Mouse (Mus musculus): ENCODE results near the gene Duox1. TPM values are rescaled to one million over a fixed set of nuclear protein-coding genes. Genes with fewer than 3 reads are reported as not detected.

Gene Duox1
- polyA plus RNA-seq, 1 experiment from 2014 or later, result 0.12 TPM

- H3K27me3 ChIP-seq (ENCODE audit: control insufficient read depth, insufficient read depth, low read length), result no peaks in the 10 kb centered on the region
- H3K4me3 ChIP-seq (replicated peaks; ENCODE audit: low read length), result peak overlapping the region; percentile 40
- ATAC-seq (ENCODE audit: low FRiP score) (peak; percentile 81), DNase-seq (ENCODE audit: low spot score) (peak; percentile 86)
- H3K36me3 ChIP-seq (replicated peaks; ENCODE audit: control insufficient read depth, insufficient read depth), result peaks cover 7% of the 10 kb centered on the region; the same call in 1 of the 2 replicates
- under 1% methylated on average over 50 of the region's 63 CpGs for WGBS
- peak overlapping the region; percentile 98 for H3K27ac ChIP-seq
- peaks cover 49% of the 10 kb centered on the region for H3K4me1 ChIP-seq (replicated peaks; ENCODE audit: control insufficient read depth, insufficient read depth, low read length)
- peak overlapping the region; percentile 58 for H3K4me2 ChIP-seq (replicated peaks)
- H3K9me3 ChIP-seq (ENCODE audit: control insufficient read depth, low read length), result no peaks in the 10 kb centered on the region
- H3K9ac ChIP-seq, result peak overlapping the region; percentile 84
Observed at GRCm38 (mm10) chr2:122348531-122349131, 33.2 kb downstream of the Duox1 start.

GRCm38 (mm10) chr2:122349136-122349785 is 33.8 kb downstream of the Duox1 start:
- peaks cover 11% of the 10 kb centered on the region; the same call in 1 of the 2 replicates for H3K36me3 ChIP-seq (replicated peaks; ENCODE audit: control insufficient read depth, insufficient read depth)
- ATAC-seq (ENCODE audit: low FRiP score), result peak; percentile 41
- H3K4me2 ChIP-seq (replicated peaks), result peak overlapping the region; percentile 58
- DNase-seq (ENCODE audit: low spot score), result no peak
- H3K27ac ChIP-seq, result peak overlapping the region; percentile 98
- peak overlapping the region; percentile 40 for H3K4me3 ChIP-seq (replicated peaks; ENCODE audit: low read length)
- H3K9me3 ChIP-seq (ENCODE audit: control insufficient read depth, low read length), result no peaks in the 10 kb centered on the region
- H3K27me3 ChIP-seq (ENCODE audit: control insufficient read depth, insufficient read depth, low read length), result no peaks in the 10 kb centered on the region
- H3K4me1 ChIP-seq (replicated peaks; ENCODE audit: control insufficient read depth, insufficient read depth, low read length), result peaks cover 56% of the 10 kb centered on the region
- H3K9ac ChIP-seq, result peak overlapping the region; percentile 84
- WGBS, result 7% methylated on average over 14 of the region's 14 CpGs

DNA sequence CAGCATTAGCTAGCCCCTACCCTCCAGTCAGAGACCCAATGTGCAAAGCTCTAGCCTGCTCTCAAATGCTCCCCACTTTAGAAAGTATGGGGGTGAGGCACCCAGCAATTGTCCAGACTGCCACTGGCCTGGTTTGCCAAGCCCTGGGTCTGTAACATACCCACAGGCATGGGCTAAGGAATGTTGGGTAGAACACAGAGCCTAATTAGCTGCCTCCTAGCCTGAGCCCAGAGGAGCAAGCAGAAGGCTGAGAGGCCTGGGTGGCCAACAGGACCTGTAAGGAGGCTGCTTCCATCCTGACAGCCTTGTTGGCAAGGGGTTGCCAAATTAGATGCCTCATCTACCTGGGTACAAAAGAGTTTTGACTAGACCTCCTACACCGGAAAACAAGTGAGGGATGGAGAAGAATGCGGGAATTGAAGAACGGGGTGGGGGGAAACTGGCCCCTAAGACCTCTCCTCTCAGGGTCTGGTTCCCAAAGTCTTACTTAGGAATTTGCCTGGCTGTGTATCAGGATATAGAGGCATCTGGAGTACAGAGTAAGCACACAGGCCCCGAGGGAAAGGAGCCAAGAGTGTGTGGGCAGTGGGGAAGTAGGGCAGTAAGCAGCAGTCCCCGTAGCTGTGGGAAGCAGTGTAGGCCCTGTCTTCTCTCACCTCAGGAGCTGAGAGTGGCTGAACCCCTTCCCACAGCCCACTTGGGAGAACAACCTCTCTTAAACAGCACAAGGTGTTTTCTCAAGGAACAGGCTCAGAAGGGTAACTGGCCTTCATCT is 35.9 kb downstream of the Duox1 start:
- Histone ChIP-seq H3K27ac (peak overlapping the region; percentile 89), H3K9me3 (ENCODE audit: control insufficient read depth, low read length) (no peaks in the 10 kb centered on the region), H3K4me1 (replicated peaks; ENCODE audit: control insufficient read depth, insufficient read depth, low read length) (peaks cover 63% of the 10 kb centered on the region), H3K27me3 (ENCODE audit: control insufficient read depth, insufficient read depth, low read length) (no peaks in the 10 kb centered on the region), H3K4me3 (replicated peaks; ENCODE audit: low read length) (no peak overlapping the region), H3K9ac (no peak overlapping the region), H3K4me2 (replicated peaks) (no peak overlapping the region), H3K36me3 (replicated peaks; ENCODE audit: control insufficient read depth, insufficient read depth) (peaks cover 19% of the 10 kb centered on the region)
- WGBS, result 59% methylated on average over 5 of the region's 5 CpGs
- DNase-seq (ENCODE audit: low spot score) (peak; percentile 51), ATAC-seq (ENCODE audit: low FRiP score) (no peak)

GRCm38 (mm10) chr2:122351931-122352329 is 36.5 kb downstream of the Duox1 start:
- H3K4me3 ChIP-seq (replicated peaks; ENCODE audit: low read length), result no peak overlapping the region

GRCm38 (mm10) chr2:122352992-122353391 is 37.5 kb downstream of the Duox1 start:
- Histone ChIP-seq H3K36me3 (replicated peaks; ENCODE audit: control insufficient read depth, insufficient read depth) (peaks cover 36% of the 10 kb centered on the region), H3K27ac (peak overlapping the region; percentile 89), H3K9ac (0 out of 2 replicates have a peak overlapping the region, but pooled peaks have one; percentile 6), H3K9me3 (ENCODE audit: control insufficient read depth, low read length) (no peaks in the 10 kb centered on the region), H3K4me3 (replicated peaks; ENCODE audit: low read length) (no peak overlapping the region), H3K4me1 (replicated peaks; ENCODE audit: control insufficient read depth, insufficient read depth, low read length) (peaks cover 58% of the 10 kb centered on the region), H3K4me2 (replicated peaks) (no peak overlapping the region), H3K27me3 (ENCODE audit: control insufficient read depth, insufficient read depth, low read length) (no peaks in the 10 kb centered on the region)
- ATAC-seq (ENCODE audit: low FRiP score) (no peak), DNase-seq (ENCODE audit: low spot score) (no peak)
- 74% methylated on average over 6 of the region's 6 CpGs for WGBS

More at GRCm38 (mm10) chr2:122351931-122352329, 36.5 kb downstream of the Duox1 start:
- Histone ChIP-seq H3K27me3 (ENCODE audit: control insufficient read depth, insufficient read depth, low read length) (no peaks in the 10 kb centered on the region), H3K36me3 (replicated peaks; ENCODE audit: control insufficient read depth, insufficient read depth) (peaks cover 25% of the 10 kb centered on the region), H3K9me3 (ENCODE audit: control insufficient read depth, low read length) (no peaks in the 10 kb centered on the region), H3K4me2 (replicated peaks) (no peak overlapping the region), H3K4me1 (replicated peaks; ENCODE audit: control insufficient read depth, insufficient read depth, low read length) (peaks cover 63% of the 10 kb centered on the region), H3K9ac (no peak overlapping the region), H3K27ac (peak overlapping the region; percentile 89)
- WGBS, result 24% methylated on average over 4 of the region's 4 CpGs
- ATAC-seq (ENCODE audit: low FRiP score) (peak; percentile 25; the same call in 1 of the 2 replicates), DNase-seq (ENCODE audit: low spot score) (peak; percentile 87)

DNA sequence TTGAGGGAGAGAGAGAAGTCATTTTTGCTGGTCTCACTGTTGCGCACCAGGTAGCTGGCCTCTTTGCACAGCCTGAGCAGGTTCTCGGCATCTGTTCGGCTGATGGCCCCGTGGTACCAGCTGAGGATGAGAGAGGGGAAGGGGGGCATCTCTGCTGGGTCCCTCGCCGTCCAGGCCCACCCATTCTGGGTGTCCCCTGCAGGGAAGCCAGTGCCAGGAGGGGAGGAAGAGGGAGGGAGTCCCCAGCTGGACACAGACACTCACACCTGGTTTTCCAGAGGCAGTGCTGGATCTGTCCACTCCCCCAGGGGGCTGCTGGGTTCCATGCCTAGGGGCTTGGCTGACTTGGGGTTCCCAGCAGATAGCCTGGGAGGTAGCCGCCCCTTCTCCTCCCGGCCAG is 38.3 kb downstream of the Duox1 start:
- no peak overlapping the region for H3K4me2 ChIP-seq (replicated peaks)
- no peak overlapping the region for H3K4me3 ChIP-seq (replicated peaks; ENCODE audit: low read length)
- peaks cover 40% of the 10 kb centered on the region for H3K36me3 ChIP-seq (replicated peaks; ENCODE audit: control insufficient read depth, insufficient read depth)
- no peak for ATAC-seq (ENCODE audit: low FRiP score)
- no peaks in the 10 kb centered on the region for H3K27me3 ChIP-seq (ENCODE audit: control insufficient read depth, insufficient read depth, low read length)
- peak overlapping the region; percentile 89 for H3K27ac ChIP-seq
- H3K9me3 ChIP-seq (ENCODE audit: control insufficient read depth, low read length), result no peaks in the 10 kb centered on the region
- H3K4me1 ChIP-seq (replicated peaks; ENCODE audit: control insufficient read depth, insufficient read depth, low read length), result peaks cover 54% of the 10 kb centered on the region
- no peak for DNase-seq (ENCODE audit: low spot score)
- 64% methylated on average over 8 of the region's 8 CpGs for WGBS
- 0 out of 2 replicates have a peak overlapping the region, but pooled peaks have one; percentile 13 for H3K9ac ChIP-seq

GRCm38 (mm10) chr2:122354191-122354929 is 38.9 kb downstream of the Duox1 start:
- no peak for DNase-seq (ENCODE audit: low spot score)
- Histone ChIP-seq H3K9me3 (ENCODE audit: control insufficient read depth, low read length) (no peaks in the 10 kb centered on the region), H3K4me2 (replicated peaks) (no peak overlapping the region), H3K4me1 (replicated peaks; ENCODE audit: control insufficient read depth, insufficient read depth, low read length) (peaks cover 49% of the 10 kb centered on the region), H3K27me3 (ENCODE audit: control insufficient read depth, insufficient read depth, low read length) (no peaks in the 10 kb centered on the region), H3K4me3 (replicated peaks; ENCODE audit: low read length) (no peak overlapping the region), H3K9ac (0 out of 2 replicates have a peak overlapping the region, but pooled peaks have one; percentile 13), H3K27ac (peak overlapping the region; percentile 89), H3K36me3 (replicated peaks; ENCODE audit: control insufficient read depth, insufficient read depth) (peaks cover 45% of the 10 kb centered on the region)
- WGBS, result 47% methylated on average over 12 of the region's 12 CpGs
- no peak for ATAC-seq (ENCODE audit: low FRiP score)

GRCm38 (mm10) chr2:122355389-122355788 is 39.9 kb downstream of the Duox1 start:
- Histone ChIP-seq H3K27ac (no peak overlapping the region), H3K4me1 (replicated peaks; ENCODE audit: control insufficient read depth, insufficient read depth, low read length) (peaks cover 42% of the 10 kb centered on the region), H3K4me2 (replicated peaks) (no peak overlapping the region), H3K4me3 (replicated peaks; ENCODE audit: low read length) (no peak overlapping the region), H3K27me3 (ENCODE audit: control insufficient read depth, insufficient read depth, low read length) (no peaks in the 10 kb centered on the region), H3K9me3 (ENCODE audit: control insufficient read depth, low read length) (no peaks in the 10 kb centered on the region), H3K9ac (no peak overlapping the region), H3K36me3 (replicated peaks; ENCODE audit: control insufficient read depth, insufficient read depth) (peaks cover 49% of the 10 kb centered on the region)
- WGBS, result 96% methylated on average over 5 of the region's 5 CpGs
- ATAC-seq (ENCODE audit: low FRiP score) (no peak), DNase-seq (ENCODE audit: low spot score) (no peak)

Measured in hindbrain, embryonic 14.5 days (tissue).